Mouse (Mus musculus) embryonic fibroblast, embryonic 13.5 days (primary cell): ENCODE measurements around the gene Zdhhc23. TPM values are rescaled to one million over a fixed set of nuclear protein-coding genes. Genes with fewer than 3 reads are reported as not detected.

Source experiments
- H3K27ac ChIP-seq: 2 replicates; pipeline ENCODE4 v1.5.1; 2012; ENCODE audit warnings: low read length, control low read depth, inconsistent platforms; ENCODE audit not compliant: insufficient read depth
- H3K4me1 ChIP-seq: 2 replicates; pipeline ENCODE4 v1.6.1; 2011; ENCODE audit warnings: low read length; ENCODE audit not compliant: control insufficient read depth, insufficient read depth
- H3K4me3 ChIP-seq: 2 replicates; pipeline ENCODE4 v1.5.1; 2011; ENCODE audit warnings: mild to moderate bottlenecking, control low read depth, low read length; ENCODE audit not compliant: insufficient read depth
- CTCF ChIP-seq: IDR thresholded peaks from 2 replicates; pipeline ENCODE4 v1.5.1; 2011; ENCODE audit warnings: mild to moderate bottlenecking, control low read depth, low read length, moderate library complexity, borderline replicate concordance; ENCODE audit not compliant: insufficient read depth
- POLR2A ChIP-seq: IDR thresholded peaks from 2 replicates; pipeline ENCODE4 v1.6.1; 2011; ENCODE audit warnings: low read depth, mild to moderate bottlenecking, control low read depth, low read length, moderate library complexity
- polyA plus RNA-seq: library from polyadenylated mRNA; stranded (reverse); fragments of >200 nt; gene quantifications from 2 replicates; pipeline ENCODE4 v1.2.4, GENCODE M21; 2011; ENCODE audit warnings: low read depth; ENCODE audit not compliant: missing spikeins, insufficient read length

Zdhhc23 gene
- polyA plus RNA-seq, 1 experiment = not detected

DNA sequence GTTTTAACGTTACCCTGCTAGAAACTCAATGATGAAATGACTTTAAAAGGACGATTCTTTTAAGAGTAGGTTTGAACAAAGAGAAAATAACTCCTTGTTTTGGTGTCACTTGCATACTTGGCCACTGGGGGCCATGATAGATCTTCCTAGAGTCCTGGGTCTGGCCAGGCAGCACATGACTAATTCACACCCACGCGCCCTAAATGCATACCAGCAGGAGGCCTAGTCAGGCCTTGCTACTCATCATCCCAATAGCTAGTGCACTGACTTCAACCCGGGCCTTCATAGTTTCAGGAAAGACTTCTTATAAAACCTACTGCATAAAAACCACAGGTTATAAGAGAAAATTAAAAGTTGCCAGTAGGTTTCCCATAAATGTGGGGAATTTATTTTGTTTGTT is 22.5 kb upstream of the Zdhhc23 start:
- peaks cover 3% of the 10 kb centered on the region; the same call in 1 of the 2 replicates for H3K4me1 ChIP-seq
- no peak for TF ChIP-seq POLR2A
- 0 out of 2 replicates have a peak, but pooled peaks have one; percentile 16 for TF ChIP-seq CTCF
- H3K27ac ChIP-seq = no peak overlapping the region; the same call in 1 of the 2 replicates
- H3K4me3 ChIP-seq = no peak overlapping the region

DNA sequence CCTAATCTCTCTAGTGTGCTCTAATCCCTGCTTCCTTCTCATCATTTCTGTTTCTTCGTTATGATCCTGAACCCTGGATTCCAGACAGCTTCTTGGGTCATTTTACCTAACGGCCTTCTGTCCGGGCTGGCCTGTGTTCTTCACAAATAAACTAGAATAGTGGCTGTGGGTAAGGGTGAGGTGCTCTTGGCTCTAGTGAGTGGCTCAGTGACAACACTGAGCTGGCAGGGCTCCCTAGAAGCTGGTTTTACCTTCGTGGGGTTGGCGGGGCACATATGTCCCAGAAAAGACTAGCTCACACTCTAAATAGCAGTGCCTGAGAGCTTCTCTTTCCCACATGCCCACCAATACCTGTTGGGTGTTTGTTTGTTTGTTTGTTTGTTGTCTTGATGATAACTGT is 19.9 kb upstream of the Zdhhc23 start:
- no peak for TF ChIP-seq CTCF
- peaks cover 3% of the 10 kb centered on the region; the same call in 1 of the 2 replicates for H3K4me1 ChIP-seq
- no peak overlapping the region for H3K27ac ChIP-seq
- no peak overlapping the region for H3K4me3 ChIP-seq

DNA sequence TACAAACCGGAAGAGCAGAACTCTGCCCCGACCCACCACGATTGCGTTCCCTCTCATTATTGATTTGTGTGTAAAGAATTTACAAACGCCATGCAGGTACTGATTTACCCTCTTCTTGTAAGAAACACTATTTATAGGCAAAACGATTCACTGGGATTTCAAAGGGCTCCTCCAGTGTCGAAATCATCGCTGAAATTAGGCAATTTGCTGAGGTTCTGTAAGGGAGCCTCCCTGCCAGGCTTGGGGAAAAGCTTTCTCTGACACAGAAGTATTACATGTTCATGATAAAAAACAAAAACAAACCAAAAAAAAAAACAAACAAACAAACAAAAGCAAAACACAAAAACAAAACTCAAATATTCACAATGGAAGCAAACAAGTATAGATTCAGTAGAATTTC is 19.5 kb upstream of the Zdhhc23 start:
- no peak overlapping the region for H3K4me3 ChIP-seq
- H3K27ac ChIP-seq = no peak overlapping the region
- H3K4me1 ChIP-seq = peaks cover 3% of the 10 kb centered on the region; the same call in 1 of the 2 replicates
- no peak for TF ChIP-seq CTCF
- no peak for TF ChIP-seq POLR2A

DNA sequence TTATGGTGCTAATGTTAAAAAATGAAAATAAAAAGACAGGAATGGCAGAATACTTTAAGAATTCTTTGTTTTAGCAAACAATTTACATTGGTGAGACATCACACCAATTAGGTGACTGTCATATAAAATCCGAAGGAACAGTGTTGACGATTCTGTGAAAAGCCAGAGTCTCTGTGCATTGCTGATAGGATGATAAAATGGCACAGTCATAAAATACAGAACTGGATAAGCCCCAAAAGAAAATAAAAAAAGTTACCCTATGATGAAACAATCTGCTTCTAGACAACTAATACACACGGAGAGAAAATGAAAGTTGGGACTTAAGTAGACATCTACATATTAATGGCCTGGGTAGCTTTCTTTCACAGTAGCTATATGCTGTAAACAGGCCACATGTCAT is 15.0 kb upstream of the Zdhhc23 start:
- H3K27ac ChIP-seq = no peak overlapping the region
- H3K4me1 ChIP-seq = no peaks in the 10 kb centered on the region
- no peak for TF ChIP-seq POLR2A
- TF ChIP-seq CTCF = no peak
- no peak overlapping the region for H3K4me3 ChIP-seq

DNA sequence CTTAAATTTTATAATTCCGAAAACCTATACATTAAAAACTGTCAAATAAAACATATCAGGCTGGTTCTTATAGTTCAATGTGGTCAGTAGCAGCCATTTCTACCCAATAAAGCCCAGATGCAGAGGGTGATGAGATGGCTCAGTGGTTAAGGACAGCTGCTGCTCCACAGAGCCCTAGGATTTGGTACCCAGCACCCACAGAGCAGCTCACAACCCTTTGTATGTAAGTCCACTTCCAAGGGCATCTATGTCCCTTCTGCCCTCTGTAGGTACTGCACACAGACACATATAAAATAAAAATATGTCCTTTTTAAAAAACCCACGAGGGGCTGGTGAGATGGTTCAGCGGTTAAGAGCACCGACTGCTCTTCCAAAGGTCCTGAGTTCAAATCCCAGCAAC is 6.7 kb upstream of the Zdhhc23 start:
- Histone ChIP-seq H3K27ac (no peak overlapping the region), H3K4me1 (no peaks in the 10 kb centered on the region), H3K4me3 (no peak overlapping the region)
- TF ChIP-seq CTCF (no peak), POLR2A (no peak)

DNA sequence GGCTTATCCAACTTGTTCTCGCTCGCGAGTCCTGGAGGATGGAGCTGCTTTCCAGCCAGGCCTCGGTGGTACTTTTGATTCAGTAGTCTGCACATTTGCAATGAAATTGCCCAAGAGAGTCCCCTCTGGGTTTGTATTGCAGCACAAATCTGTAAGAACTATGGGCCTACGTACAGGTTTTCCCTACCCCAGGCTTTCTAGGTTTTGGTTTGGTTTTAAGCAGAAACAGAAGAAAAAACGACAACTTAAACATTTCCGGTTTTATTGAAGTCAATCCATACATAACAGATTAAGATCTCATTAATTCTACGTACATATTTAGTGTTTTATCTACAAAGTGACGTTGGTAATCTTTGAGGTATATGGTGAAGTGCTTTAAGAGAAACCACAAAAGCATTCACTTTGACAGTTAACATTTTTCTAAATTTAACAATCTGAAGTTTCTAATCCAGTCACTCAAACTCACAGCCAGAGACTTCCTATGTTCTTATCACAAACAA is 569 bp upstream of the Zdhhc23 start:
- H3K4me1 ChIP-seq = no peaks in the 10 kb centered on the region
- H3K4me3 ChIP-seq = peak overlapping the region; percentile 41
- TF ChIP-seq POLR2A (no peak), CTCF (no peak)
- H3K27ac ChIP-seq = no peak overlapping the region

DNA sequence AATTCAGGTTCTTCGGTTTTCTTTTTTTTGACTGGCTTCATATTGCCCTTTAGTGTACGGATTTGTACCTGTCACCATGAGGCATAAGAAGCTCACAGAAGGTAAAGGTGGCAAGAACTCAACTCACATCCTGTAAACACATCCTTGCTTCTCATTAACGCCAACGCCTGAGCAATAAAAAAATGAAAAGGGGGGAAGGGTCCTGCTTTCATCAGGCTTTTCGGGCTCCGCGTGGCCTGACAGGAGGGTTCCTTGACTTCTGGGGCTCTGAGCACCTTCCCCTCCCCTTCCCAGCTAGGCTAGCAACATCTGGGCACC is 622 bp downstream of the Zdhhc23 start:
- TF ChIP-seq CTCF (no peak), POLR2A (no peak)
- peak overlapping the region; percentile 43; the same call in 1 of the 2 replicates for H3K4me3 ChIP-seq
- no peaks in the 10 kb centered on the region for H3K4me1 ChIP-seq
- no peak overlapping the region for H3K27ac ChIP-seq

DNA sequence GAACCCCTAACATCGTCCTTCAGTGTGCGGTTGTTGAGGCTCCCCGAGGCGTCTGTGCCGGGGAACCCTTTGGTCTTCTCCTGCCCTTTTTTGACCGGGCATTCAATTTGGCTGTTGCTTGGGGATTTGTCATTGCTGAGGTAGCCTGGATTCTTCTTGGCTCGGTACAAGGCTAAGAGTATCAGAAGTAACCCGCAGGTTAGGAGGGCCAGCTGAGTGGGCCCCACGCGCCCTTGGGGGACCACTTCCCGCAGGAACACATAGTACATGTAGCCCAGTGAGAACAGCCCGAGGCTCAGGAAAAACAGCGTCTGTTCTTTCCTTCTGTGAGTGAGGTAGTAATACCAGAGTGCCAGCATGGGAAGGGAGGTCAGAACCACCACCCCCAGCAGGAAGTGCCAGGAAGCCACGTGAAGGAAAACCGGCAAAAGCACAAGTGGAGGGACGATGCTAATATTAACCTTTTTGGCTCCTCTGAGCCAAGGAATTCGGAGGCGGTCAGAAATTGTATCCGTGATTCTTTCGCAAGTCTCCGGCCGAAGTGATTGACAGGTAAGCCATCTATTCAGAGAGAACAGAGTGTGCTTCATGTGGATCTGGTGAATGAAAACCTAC is 5.9 kb downstream of the Zdhhc23 start:
- TF ChIP-seq POLR2A (no peak), CTCF (no peak)
- Histone ChIP-seq H3K27ac (no peak overlapping the region), H3K4me3 (no peak overlapping the region), H3K4me1 (no peaks in the 10 kb centered on the region)

DNA sequence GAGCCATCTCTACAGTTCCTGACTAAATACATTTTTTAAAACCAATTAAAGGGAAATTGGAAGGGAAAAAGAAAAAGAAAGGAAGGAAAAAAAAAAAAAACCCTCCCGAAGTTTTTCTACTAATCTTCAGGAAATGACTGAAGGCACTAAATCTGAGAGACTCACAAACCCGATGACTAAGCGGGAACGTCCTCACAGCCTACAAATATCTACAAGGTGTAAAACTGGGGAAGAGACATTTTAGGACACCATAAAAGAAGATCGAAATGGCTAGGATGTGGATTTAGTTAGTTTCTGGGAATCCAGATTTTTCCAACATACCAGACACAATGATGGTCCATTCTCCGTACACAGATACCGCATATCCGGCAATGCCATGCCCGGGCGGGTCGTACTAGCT is 6.4 kb downstream of the Zdhhc23 start:
- Histone ChIP-seq H3K27ac (no peak overlapping the region), H3K4me3 (no peak overlapping the region), H3K4me1 (no peaks in the 10 kb centered on the region)
- TF ChIP-seq CTCF = no peak
- no peak for TF ChIP-seq POLR2A

DNA sequence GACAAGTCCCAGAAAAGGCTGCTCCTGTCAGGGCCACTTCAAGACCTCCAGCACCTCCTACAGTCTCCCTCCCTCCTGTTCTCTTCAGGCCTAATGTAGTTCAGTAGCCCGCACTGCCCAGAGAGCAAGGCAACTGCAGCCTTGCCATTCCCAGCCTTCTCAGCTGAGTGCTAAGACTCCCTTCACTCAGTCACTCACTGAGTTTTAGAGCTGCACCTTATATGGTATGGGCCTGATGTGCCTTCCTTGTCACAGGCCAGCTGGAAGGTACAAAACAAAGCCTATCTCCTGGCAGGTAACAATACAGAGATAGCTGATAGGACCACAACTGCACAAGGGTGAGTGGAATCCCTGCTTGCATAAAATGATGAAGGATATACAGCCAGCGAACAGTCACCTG is 7.2 kb downstream of the Zdhhc23 start:
- H3K4me3 ChIP-seq = no peak overlapping the region
- TF ChIP-seq POLR2A (no peak), CTCF (no peak)
- H3K27ac ChIP-seq = no peak overlapping the region
- no peaks in the 10 kb centered on the region for H3K4me1 ChIP-seq
